Mouse (Mus musculus) intestine, embryonic 14.5 days (tissue): ENCODE results near the gene Il9r. TPM values are rescaled to one million over a fixed set of nuclear protein-coding genes. Genes with fewer than 3 reads are reported as not detected.

Experiments used
- ATAC-seq: fragments of 200-750 bp; cut with Nextera tagmentation; replicated peaks from 2 replicates; pipeline ENCODE4 v1.8.0; 2017; ENCODE audit warnings: low read depth, moderate number of reproducible peaks, moderate TSS enrichment, moderate library complexity; ENCODE audit not compliant: low FRiP score, low TSS enrichment
- DNase-seq: peaks from one replicate; pipeline ENCODE4 v3.0.0-alpha.2; 2018; ENCODE audit warnings: low spot score
- H3K27ac ChIP-seq: fragments of 300-500 bp; sonication (generic); 2 replicates; pipeline ENCODE4 v1.5.1; 2014; ENCODE audit warnings: low read depth, mild to moderate bottlenecking, control low read depth
- H3K27me3 ChIP-seq: fragments of 300-500 bp; sonication (generic); replicated peaks from 2 replicates; pipeline ENCODE4 v1.6.1; 2014; ENCODE audit warnings: low read length, control low read depth; ENCODE audit not compliant: control insufficient read depth, insufficient read depth
- H3K36me3 ChIP-seq: fragments of 300-500 bp; sonication (generic); 2 replicates; pipeline ENCODE4 v1.6.1; 2014; ENCODE audit warnings: low read length, control low read depth; ENCODE audit not compliant: control insufficient read depth, insufficient read depth
- H3K4me1 ChIP-seq: fragments of 300-500 bp; sonication (generic); replicated peaks from 2 replicates; pipeline ENCODE4 v1.6.1; 2014; ENCODE audit warnings: low read length, control low read depth, mixed read lengths; ENCODE audit not compliant: control insufficient read depth, insufficient read depth
- H3K4me2 ChIP-seq: fragments of 300-500 bp; sonication (generic); 2 replicates; pipeline ENCODE4 v1.6.1; 2014; ENCODE audit warnings: low read length
- H3K4me3 ChIP-seq: fragments of 300-500 bp; sonication (generic); 2 replicates; pipeline ENCODE4 v1.5.1; 2014; ENCODE audit warnings: low read depth, low read length, control low read depth, mixed read lengths
- H3K9ac ChIP-seq: fragments of 300-500 bp; sonication (generic); 2 replicates; pipeline ENCODE4 v1.6.1; 2014; ENCODE audit warnings: mild to moderate bottlenecking, low read length
- H3K9me3 ChIP-seq: fragments of 300-500 bp; sonication (generic); 2 replicates; pipeline ENCODE4 v1.6.1; 2016; ENCODE audit warnings: low read length, control low read depth; ENCODE audit not compliant: control insufficient read depth
- WGBS: fragments of 180-500 bp; shearing (Covaris S2); extraction: QIAGEN DNeasy Blood & Tissue Kit; methylation state at CpG from one replicate; pipeline ENCODE4 v1.1.7; 2014; 5-methylcytosine and 5-hydroxymethylcytosine counted together
- polyA plus RNA-seq: library from polyadenylated mRNA; unstranded; fragments of >200 nt; fragmentation: Nextera tagmentation; extraction: Ambion mirVana; gene quantifications from 2 replicates; pipeline ENCODE4 v1.2.1, GENCODE M21; 2014

Il9r gene
- polyA plus RNA-seq = not detected in 2 replicates

DNA sequence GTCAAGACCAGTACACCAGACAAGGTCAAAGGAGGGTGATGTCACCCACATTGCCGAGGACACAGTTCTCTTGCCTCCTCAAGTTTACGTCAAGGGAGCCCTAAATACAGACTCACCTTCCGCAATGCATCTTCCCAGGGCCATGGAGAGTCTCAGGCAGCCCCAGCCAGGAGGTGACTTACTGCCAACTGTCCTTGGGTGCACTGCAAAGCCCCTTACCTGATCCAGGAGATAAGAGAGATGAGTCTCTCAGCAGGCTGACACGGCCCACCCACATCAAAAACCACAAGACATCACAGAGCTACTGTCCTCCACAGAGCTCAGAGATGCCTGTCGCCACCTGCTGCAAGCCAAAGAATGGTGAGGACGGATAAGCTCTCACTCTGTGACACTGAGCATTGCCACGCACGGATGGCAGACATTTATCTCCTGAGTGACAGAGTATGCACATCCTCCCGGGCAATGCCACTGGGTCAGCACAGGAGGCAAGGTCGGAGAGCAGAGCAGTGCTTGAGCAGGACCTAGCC, at the start of gene Il9r:
TSS of gene Il9r (minus strand) at position 205 of the 527 bp plus-strand sequence.
- H3K4me1 ChIP-seq = no peaks in the 10 kb centered on the region
- H3K4me3 ChIP-seq = no peak within 1 kb of the TSS
- H3K4me2 ChIP-seq = no peak within 1 kb of the TSS
- no peaks in the 10 kb centered on the region for H3K27me3 ChIP-seq
- no peak within 1 kb of the TSS for H3K27ac ChIP-seq
- no peaks in the 10 kb centered on the region for H3K36me3 ChIP-seq
- H3K9ac ChIP-seq = no peak within 1 kb of the TSS
- WGBS = 67% methylated on average over 10 of the region's 10 CpGs
- H3K9me3 ChIP-seq = no peaks in the 10 kb centered on the region
- no peak for ATAC-seq
- DNase-seq = no peak

DNA sequence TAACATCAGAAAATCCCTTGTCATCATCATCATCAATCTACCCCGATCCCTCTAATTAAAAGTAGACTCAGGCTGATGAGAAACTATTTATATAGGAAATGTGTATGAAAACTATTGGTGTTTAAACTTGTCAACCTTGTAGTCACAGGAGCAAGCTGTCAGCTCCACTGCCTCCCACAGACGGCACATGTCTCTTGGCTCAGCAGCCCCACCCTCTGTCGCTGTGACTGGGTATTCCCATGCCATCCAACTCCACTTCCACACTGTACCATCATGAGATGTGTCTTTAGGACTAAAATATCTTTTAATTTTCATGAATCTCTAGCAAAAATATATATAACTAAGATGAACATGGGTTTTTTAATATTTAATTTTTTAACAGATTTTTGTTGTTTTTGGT, 48.3 kb upstream of the Il9r start:
- Histone ChIP-seq H3K36me3 (peaks cover 69% of the 10 kb centered on the region), H3K4me1 (no peaks in the 10 kb centered on the region; the same call in 1 of the 2 replicates), H3K4me3 (no peak overlapping the region), H3K4me2 (no peak overlapping the region), H3K9ac (no peak overlapping the region), H3K27me3 (no peaks in the 10 kb centered on the region), H3K9me3 (no peaks in the 10 kb centered on the region), H3K27ac (no peak overlapping the region)
- DNase-seq (no peak), ATAC-seq (no peak)
- WGBS = 84% methylated on average over 3 of the region's 3 CpGs

DNA sequence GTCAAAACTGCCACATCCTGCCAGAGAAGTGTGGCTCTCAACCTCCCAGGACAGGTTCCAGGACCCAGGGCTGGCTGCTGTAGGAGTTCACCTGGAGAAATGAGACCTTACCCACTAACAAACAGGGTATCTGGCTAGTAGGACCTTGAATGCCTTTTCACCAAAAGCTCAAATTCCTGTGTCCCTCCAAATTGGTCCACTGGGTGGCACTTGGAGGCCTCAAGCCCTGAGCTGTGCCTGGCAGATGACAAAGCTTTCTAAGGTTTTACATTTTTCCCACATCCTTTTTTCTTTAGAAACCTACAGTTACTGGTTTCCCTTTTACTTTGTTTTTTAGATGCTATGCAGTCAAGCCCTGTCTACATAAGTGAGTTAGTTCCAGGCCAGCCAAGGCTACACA, 47.0 kb upstream of the Il9r start:
- no peak overlapping the region for H3K4me3 ChIP-seq
- no peak overlapping the region for H3K27ac ChIP-seq
- no peak overlapping the region for H3K9ac ChIP-seq
- no peaks in the 10 kb centered on the region for H3K27me3 ChIP-seq
- ATAC-seq (0 out of 2 replicates have a peak, but pooled peaks have one; percentile 18), DNase-seq (no peak)
- peaks cover 60% of the 10 kb centered on the region for H3K36me3 ChIP-seq
- H3K4me1 ChIP-seq = no peaks in the 10 kb centered on the region; the same call in 1 of the 2 replicates
- no peaks in the 10 kb centered on the region for H3K9me3 ChIP-seq
- H3K4me2 ChIP-seq = no peak overlapping the region

DNA sequence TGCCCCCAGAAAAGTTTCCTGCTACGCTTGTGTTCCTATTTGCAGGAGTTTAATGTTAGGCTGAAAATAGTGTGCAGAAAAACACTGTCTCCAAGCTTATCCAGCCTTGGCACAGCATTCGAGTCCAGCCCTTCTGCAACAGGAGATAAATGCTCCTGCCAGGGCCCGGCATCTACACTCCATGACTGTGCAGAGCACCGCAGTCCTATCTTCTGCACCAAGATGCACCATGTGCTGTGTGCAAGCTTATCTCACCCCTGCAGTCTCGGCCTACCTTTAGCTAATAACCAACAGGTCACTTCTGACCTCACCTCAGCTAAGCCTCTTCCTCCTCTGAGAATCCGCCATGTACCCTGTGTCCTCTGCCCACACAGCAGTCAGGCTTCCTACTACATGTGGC, 45.5 kb upstream of the Il9r start:
- H3K4me3 ChIP-seq = no peak overlapping the region
- ATAC-seq = no peak

DNA sequence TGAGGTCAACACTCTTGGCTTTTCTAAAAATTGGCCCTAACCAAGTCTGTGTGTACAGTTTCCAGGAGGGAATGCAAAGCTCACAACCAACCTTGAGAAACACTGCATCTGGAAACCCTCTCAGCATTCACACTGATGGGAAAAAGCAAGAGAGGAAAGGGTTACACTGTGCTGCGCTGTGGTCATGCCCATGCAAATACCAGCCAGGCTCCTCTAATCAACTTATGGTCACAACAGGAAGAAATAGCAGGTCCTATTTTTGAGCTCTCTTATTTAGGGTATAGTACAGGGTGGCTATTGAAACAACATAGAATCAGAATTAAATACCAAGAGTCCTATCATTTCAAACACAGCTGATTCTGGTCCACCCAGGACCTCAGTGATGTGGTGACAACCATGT, 44.5 kb upstream of the Il9r start:
- H3K9ac ChIP-seq = no peak overlapping the region
- H3K27me3 ChIP-seq = no peaks in the 10 kb centered on the region
- ATAC-seq (no peak), DNase-seq (no peak)
- H3K36me3 ChIP-seq = peaks cover 65% of the 10 kb centered on the region
- 93% methylated on average over 1 of the region's 1 CpGs for WGBS
- no peak overlapping the region for H3K27ac ChIP-seq
- no peaks in the 10 kb centered on the region for H3K9me3 ChIP-seq
- H3K4me2 ChIP-seq = no peak overlapping the region
- no peaks in the 10 kb centered on the region; the same call in 1 of the 2 replicates for H3K4me1 ChIP-seq
- H3K4me3 ChIP-seq = no peak overlapping the region

More for the DNA sequence above, 45.5 kb upstream of the Il9r start:
- Histone ChIP-seq H3K4me2 (no peak overlapping the region), H3K4me1 (no peaks in the 10 kb centered on the region; the same call in 1 of the 2 replicates), H3K9ac (no peak overlapping the region), H3K9me3 (no peaks in the 10 kb centered on the region), H3K27ac (no peak overlapping the region), H3K27me3 (no peaks in the 10 kb centered on the region), H3K36me3 (peaks cover 67% of the 10 kb centered on the region)
- DNase-seq = no peak
- WGBS = 90% methylated on average over 6 of the region's 6 CpGs

DNA sequence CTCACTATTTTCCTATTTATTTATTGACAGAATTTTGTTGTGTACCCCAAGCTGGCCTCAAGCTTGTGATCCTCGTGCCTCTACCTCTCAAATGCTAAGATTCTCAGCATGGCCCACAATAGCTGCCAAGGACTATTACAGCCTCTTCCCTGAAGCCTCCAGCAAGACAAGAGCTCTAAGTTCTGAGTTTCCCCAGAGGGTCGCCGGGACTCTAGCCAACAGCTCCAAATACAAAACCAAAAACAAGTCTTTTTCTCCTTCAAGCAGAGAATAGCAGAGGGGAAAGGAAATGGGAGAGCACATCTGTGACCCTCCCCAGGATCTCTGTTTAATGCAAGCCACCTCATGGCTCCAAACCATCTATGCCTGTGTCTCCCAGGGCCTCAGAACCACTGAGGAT, 44.0 kb upstream of the Il9r start:
- no peak overlapping the region for H3K4me3 ChIP-seq
- H3K4me2 ChIP-seq = no peak overlapping the region
- 83% methylated on average over 3 of the region's 3 CpGs for WGBS
- no peak for DNase-seq
- H3K9me3 ChIP-seq = no peaks in the 10 kb centered on the region
- no peaks in the 10 kb centered on the region for H3K27me3 ChIP-seq
- H3K36me3 ChIP-seq = peaks cover 65% of the 10 kb centered on the region
- no peaks in the 10 kb centered on the region; the same call in 1 of the 2 replicates for H3K4me1 ChIP-seq
- H3K9ac ChIP-seq = no peak overlapping the region
- H3K27ac ChIP-seq = no peak overlapping the region
- no peak for ATAC-seq

DNA sequence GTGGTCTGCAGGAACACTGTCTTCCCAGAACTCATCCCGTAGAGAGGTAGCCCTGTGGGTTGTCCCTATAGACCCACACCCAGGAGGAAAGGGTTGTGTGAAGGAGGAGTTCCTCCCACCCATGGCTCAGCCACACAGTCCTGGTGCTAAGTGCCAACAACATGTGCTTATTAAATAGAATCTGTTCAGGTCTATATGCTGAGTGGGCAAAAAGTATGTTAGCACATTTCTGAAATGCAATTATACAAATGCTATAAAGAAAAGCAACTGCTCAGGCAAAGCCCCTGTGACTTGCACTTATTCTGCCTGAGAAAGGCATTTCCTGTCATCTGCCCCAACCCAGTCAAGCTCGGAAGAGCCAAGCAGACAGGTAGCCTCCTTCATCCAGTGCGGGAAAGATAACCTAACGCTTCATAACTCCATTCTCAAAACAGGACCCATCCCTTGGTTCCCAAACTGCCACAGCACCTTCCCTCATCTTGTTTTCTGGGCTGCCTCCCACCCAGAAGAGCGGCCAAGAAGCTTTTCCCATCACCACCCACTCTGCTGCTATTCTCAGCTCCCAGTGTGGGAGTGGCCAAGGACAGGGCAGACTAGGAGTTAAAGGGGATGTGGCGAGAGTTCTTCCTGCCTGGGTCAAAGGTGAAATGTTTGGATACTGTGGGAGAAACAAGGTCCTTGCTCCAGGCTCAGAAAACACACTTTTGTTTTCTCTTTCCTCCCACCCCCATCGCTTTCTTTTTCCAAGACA, 43.3 kb upstream of the Il9r start:
- H3K27me3 ChIP-seq = no peaks in the 10 kb centered on the region
- H3K4me3 ChIP-seq = no peak overlapping the region
- no peak overlapping the region for H3K27ac ChIP-seq
- no peak overlapping the region for H3K4me2 ChIP-seq
- H3K9me3 ChIP-seq = no peaks in the 10 kb centered on the region
- no peak overlapping the region for H3K9ac ChIP-seq
- WGBS = 64% methylated on average over 7 of the region's 7 CpGs
- ATAC-seq (no peak), DNase-seq (peak; percentile 39)
- H3K36me3 ChIP-seq = peaks cover 67% of the 10 kb centered on the region
- H3K4me1 ChIP-seq = no peaks in the 10 kb centered on the region; the same call in 1 of the 2 replicates

DNA sequence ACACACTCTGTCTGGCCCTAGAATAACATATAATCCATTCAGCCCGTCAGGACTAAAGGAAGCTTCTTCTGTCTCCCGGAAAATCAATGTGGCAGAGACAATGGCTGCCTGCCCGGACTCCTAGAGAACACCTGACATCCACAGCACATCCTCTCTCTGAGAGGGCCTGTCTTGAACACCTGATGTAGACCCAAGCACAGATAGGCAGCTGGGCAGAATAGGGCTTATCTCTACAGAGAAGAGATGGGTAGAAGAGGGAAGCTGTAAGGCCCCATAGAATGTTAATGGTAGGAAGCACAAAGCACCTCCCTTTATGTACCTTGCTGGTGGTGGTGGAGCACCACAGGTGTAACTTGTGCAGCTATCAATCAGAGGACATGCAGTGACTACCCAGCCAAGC, 42.1 kb upstream of the Il9r start:
- Histone ChIP-seq H3K36me3 (peaks cover 55% of the 10 kb centered on the region), H3K4me3 (no peak overlapping the region), H3K9me3 (no peaks in the 10 kb centered on the region), H3K27me3 (no peaks in the 10 kb centered on the region), H3K4me1 (no peaks in the 10 kb centered on the region; the same call in 1 of the 2 replicates), H3K4me2 (no peak overlapping the region), H3K27ac (no peak overlapping the region), H3K9ac (no peak overlapping the region)
- ATAC-seq = no peak
- 87% methylated on average over 3 of the region's 3 CpGs for WGBS
- peak; percentile 43 for DNase-seq

DNA sequence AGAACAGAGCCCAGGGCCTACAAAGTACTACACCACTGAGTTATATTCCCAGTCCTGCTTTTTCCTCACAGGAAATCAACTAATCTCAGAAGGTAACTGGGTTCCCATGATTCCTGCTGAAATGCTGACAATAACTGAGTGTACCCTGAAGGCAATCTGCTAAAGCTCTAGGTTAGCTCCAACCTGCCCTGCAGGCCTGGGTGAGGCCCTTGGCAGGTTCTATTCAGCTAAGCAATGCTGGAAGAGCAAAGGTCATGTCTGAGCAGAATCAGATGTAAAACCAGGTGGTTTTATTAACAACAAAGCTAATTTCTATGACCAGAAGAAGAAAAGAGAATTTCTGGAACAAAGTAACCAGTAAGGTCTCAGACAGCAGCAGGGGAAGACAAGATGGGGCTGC, 41.3 kb upstream of the Il9r start:
- Histone ChIP-seq H3K9me3 (no peaks in the 10 kb centered on the region), H3K4me3 (no peak overlapping the region), H3K36me3 (peaks cover 51% of the 10 kb centered on the region), H3K27ac (no peak overlapping the region), H3K9ac (no peak overlapping the region), H3K27me3 (no peaks in the 10 kb centered on the region), H3K4me1 (peaks cover 2% of the 10 kb centered on the region; the same call in 1 of the 2 replicates), H3K4me2 (no peak overlapping the region)
- peak; percentile 47 for DNase-seq
- no peak for ATAC-seq
